Mouse (Mus musculus): ENCODE data around the gene Fermt3. TPM values are rescaled to one million over a fixed set of nuclear protein-coding genes. Genes with fewer than 3 reads are reported as not detected.

Fermt3 gene
- 6.9 and 7.9 TPM in 2 replicates for polyA plus RNA-seq (2015; fragmentation: Nextera tagmentation; extraction: Ambion mirVana)

DNA sequence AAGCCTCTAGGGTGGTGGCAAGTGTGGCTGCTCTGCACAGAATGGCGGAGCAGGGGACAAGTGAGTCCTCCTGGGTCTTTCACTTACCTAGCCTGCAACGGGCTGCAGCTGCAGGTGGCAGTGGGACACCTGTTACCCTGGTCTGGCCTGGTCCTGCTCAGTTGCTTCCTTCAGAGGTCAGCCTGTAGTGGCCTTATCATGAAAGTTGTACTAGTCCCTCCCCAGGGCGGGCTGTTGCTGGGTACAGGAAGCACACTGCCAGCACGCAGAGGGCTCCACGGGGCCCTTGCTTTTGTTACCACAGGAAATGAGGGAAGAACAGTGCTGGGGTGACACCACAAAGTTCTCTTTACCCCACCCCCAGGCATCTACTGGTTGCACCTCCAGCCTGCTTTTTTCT lies at the start of gene Fermt3:
TSS of gene Fermt3 (minus strand) at position 279 of the 400 bp plus-strand sequence.
- peak within 1 kb of the TSS; percentile 7; the same call in 1 of the 2 replicates for H3K27ac ChIP-seq

GRCm38 (mm10) chr19:7068136-7068535 lies 48.9 kb upstream of the Fermt3 start:
- H3K9me3 ChIP-seq = no peaks in the 10 kb centered on the region
- H3K4me2 ChIP-seq = peak overlapping the region; percentile 26
- H3K27me3 ChIP-seq = peaks cover 29% of the 10 kb centered on the region
- ATAC-seq (ENCODE audit: insufficient number of reproducible peaks, insufficient read depth, low FRiP score, low TSS enrichment, low read depth) = no peak; the same call in 1 of the 2 replicates
- 2% methylated on average over 14 of the region's 14 CpGs for WGBS
- H3K27ac ChIP-seq = no peak overlapping the region
- 0 out of 2 replicates have a peak overlapping the region, but pooled peaks have one; percentile 46 for H3K9ac ChIP-seq
- no peak overlapping the region for H3K4me3 ChIP-seq
- H3K4me1 ChIP-seq = peaks cover 52% of the 10 kb centered on the region
- no peaks in the 10 kb centered on the region for H3K36me3 ChIP-seq

More for the DNA sequence above, at the start of gene Fermt3:
- H3K9ac ChIP-seq = 0 out of 2 replicates have a peak within 1 kb of the TSS, but pooled peaks have one; percentile 16
- H3K36me3 ChIP-seq = peaks cover 68% of the 10 kb centered on the region
- no peak within 1 kb of the TSS for H3K4me3 ChIP-seq
- no peaks in the 10 kb centered on the region for H3K4me1 ChIP-seq
- 80% methylated on average over 5 of the region's 5 CpGs for WGBS
- no peaks in the 10 kb centered on the region for H3K27me3 ChIP-seq
- ATAC-seq (ENCODE audit: insufficient number of reproducible peaks, insufficient read depth, low FRiP score, low TSS enrichment, low read depth) = no peak
- no peaks in the 10 kb centered on the region for H3K9me3 ChIP-seq
- no peak within 1 kb of the TSS for H3K4me2 ChIP-seq

GRCm38 (mm10) chr19:7067344-7068050 lies 48.2 kb upstream of the Fermt3 start:
- H3K27me3 ChIP-seq = peaks cover 29% of the 10 kb centered on the region

DNA sequence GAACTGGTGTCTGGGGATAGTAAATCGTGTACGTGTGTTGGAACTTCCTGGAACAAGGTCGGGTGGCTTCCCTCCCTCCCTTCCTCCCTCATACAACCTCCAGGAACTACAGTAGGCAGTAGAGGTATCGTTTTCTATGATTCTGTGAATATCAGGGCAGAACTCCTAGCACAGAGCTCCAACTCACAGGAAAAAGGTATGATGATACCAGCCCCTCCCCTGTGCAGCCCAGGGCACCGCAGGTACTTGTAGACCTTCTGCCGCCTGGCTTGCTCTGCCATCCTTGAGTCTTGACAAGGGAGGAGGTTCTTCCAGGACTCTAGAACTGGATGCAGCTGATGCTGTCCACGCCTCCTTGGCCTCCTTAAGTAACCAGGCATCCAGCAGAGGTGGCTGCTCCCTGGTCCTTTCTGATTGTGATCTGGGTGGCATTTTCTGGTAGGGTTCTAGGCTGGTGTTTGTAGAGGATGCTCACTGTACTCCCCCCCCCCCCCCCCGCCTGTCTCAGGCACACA lies 47.6 kb upstream of the Fermt3 start:
- no peaks in the 10 kb centered on the region for H3K36me3 ChIP-seq
- H3K4me1 ChIP-seq = peaks cover 52% of the 10 kb centered on the region
- no peaks in the 10 kb centered on the region for H3K9me3 ChIP-seq
- H3K4me2 ChIP-seq = peak overlapping the region; percentile 34; the same call in 1 of the 2 replicates
- H3K27ac ChIP-seq = no peak overlapping the region
- H3K4me3 ChIP-seq = 0 out of 2 replicates have a peak overlapping the region, but pooled peaks have one; percentile 1
- 35% methylated on average over 7 of the region's 8 CpGs for WGBS
- no peak for ATAC-seq (ENCODE audit: insufficient number of reproducible peaks, insufficient read depth, low FRiP score, low TSS enrichment, low read depth)
- H3K9ac ChIP-seq = peak overlapping the region; percentile 61; the same call in 1 of the 2 replicates
- H3K27me3 ChIP-seq = peaks cover 25% of the 10 kb centered on the region

More at GRCm38 (mm10) chr19:7067344-7068050, 48.2 kb upstream of the Fermt3 start:
- 0 out of 2 replicates have a peak overlapping the region, but pooled peaks have one; percentile 46 for H3K9ac ChIP-seq
- H3K36me3 ChIP-seq = no peaks in the 10 kb centered on the region
- H3K27ac ChIP-seq = no peak overlapping the region
- peaks cover 52% of the 10 kb centered on the region for H3K4me1 ChIP-seq
- no peak overlapping the region for H3K4me2 ChIP-seq
- ATAC-seq (ENCODE audit: insufficient number of reproducible peaks, insufficient read depth, low FRiP score, low TSS enrichment, low read depth) = no peak
- no peaks in the 10 kb centered on the region for H3K9me3 ChIP-seq
- WGBS = 53% methylated on average over 20 of the region's 20 CpGs
- H3K4me3 ChIP-seq = no peak overlapping the region

DNA sequence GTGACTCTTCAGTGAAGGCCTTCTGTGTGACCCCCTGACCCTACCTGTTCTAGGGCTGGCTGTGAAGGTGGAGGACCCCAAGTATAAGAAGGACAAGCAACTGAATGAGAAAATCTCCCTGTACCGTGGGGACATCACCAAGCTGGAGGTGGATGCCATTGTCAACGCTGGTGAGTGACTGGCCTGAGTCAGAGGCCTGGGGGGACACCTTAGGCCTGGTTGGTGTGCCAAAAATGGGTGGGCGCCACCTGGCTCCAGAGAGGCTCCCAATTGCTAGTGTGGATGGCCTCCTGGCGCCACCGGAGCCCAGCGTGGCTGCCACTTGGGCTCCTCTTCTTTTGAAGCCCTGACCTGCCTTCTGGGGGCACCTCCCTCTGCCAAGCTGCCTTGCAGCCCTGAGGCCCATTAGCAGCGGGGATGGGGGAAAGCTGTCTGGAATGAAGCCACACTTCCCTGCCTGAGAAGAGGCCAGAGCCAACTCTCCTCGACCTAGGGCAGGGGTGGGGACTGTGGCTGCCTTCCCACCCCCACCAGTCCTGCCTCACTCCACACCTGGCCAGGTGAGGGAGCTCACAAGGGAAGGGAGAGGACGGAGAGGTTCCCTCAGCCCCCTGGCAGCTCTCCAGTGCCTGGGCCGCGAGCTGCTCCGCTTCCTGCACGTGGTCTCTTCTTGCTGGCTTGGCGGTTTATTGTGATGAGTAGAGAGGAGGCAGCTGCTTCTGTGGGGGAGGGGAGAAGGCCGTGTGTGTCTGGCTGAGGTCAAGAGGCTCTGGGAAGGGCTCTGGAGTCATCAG lies 47.0 kb upstream of the Fermt3 start:
- WGBS = 26% methylated on average over 15 of the region's 15 CpGs
- Histone ChIP-seq H3K27ac (peak overlapping the region; percentile 51; the same call in 1 of the 2 replicates), H3K4me1 (peaks cover 52% of the 10 kb centered on the region), H3K36me3 (no peaks in the 10 kb centered on the region), H3K27me3 (peaks cover 18% of the 10 kb centered on the region), H3K4me2 (peak overlapping the region; percentile 34), H3K9me3 (no peaks in the 10 kb centered on the region), H3K4me3 (0 out of 2 replicates have a peak overlapping the region, but pooled peaks have one; percentile 1), H3K9ac (peak overlapping the region; percentile 61)
- no peak for ATAC-seq (ENCODE audit: insufficient number of reproducible peaks, insufficient read depth, low FRiP score, low TSS enrichment, low read depth)

DNA sequence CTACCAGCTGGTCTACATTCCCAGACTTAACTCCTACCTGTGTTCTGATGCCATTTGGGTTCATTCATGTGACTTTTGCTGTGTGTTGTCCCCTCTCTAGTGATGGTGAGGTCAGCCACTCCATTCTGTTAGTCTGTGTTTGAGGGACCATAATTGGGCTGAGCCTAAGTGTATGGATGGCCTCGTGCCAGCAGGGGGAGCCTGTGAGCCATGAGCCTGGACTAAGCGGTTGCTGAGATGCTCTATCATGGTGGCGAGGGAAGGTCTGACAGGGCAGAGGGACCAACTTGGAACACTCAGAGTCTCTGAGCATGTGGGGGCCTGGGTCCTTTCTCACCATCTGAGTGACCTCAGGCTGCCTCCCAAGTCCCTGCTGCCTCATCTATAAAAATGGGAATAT lies 45.3 kb upstream of the Fermt3 start:
- no peak; the same call in 1 of the 2 replicates for ATAC-seq (ENCODE audit: insufficient number of reproducible peaks, insufficient read depth, low FRiP score, low TSS enrichment, low read depth)
- no peaks in the 10 kb centered on the region for H3K9me3 ChIP-seq
- no peak overlapping the region for H3K27ac ChIP-seq
- peaks cover 38% of the 10 kb centered on the region for H3K4me1 ChIP-seq
- WGBS = 2% methylated on average over 3 of the region's 3 CpGs
- H3K27me3 ChIP-seq = peaks cover 14% of the 10 kb centered on the region
- H3K9ac ChIP-seq = no peak overlapping the region
- no peak overlapping the region for H3K4me3 ChIP-seq
- no peak overlapping the region for H3K4me2 ChIP-seq
- no peaks in the 10 kb centered on the region for H3K36me3 ChIP-seq

- ATAC-seq (ENCODE audit: insufficient number of reproducible peaks, insufficient read depth, low FRiP score, low TSS enrichment, low read depth) = no peak
- no peaks in the 10 kb centered on the region for H3K9me3 ChIP-seq
- H3K27me3 ChIP-seq = peaks cover 7% of the 10 kb centered on the region
- peaks cover 31% of the 10 kb centered on the region for H3K4me1 ChIP-seq
- no peak overlapping the region for H3K4me3 ChIP-seq
- WGBS = 89% methylated on average over 8 of the region's 8 CpGs
- no peak overlapping the region for H3K9ac ChIP-seq
- H3K27ac ChIP-seq = no peak overlapping the region
- H3K4me2 ChIP-seq = no peak overlapping the region
- H3K36me3 ChIP-seq = no peaks in the 10 kb centered on the region
These were observed 43.6 kb upstream of the Fermt3 start for GRCm38 (mm10) chr19:7062916-7063315.

DNA sequence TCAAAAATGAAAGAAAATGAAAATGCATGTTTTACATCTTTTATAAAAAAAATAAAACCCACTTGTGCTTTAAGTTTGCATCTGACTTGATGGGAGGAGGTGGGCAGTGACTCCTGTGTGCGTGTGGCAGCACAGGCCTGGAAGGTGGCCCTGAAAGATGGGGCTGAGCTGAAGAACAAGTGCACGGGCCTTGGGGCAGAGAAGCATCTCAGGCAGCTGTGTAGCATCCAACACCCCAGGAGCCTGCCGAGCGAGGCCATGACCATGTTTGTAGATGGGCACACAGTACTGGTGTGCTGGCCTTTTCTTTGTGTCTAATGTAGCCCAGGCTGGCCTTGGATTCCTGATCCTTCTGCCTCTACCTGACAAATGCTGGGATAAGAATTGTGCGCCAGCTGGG lies 42.8 kb upstream of the Fermt3 start:
- no peak overlapping the region for H3K4me2 ChIP-seq
- no peak overlapping the region for H3K9ac ChIP-seq
- no peak overlapping the region for H3K4me3 ChIP-seq
- H3K9me3 ChIP-seq = no peaks in the 10 kb centered on the region
- H3K4me1 ChIP-seq = peaks cover 31% of the 10 kb centered on the region
- no peaks in the 10 kb centered on the region for H3K36me3 ChIP-seq
- no peaks in the 10 kb centered on the region for H3K27me3 ChIP-seq
- ATAC-seq (ENCODE audit: insufficient number of reproducible peaks, insufficient read depth, low FRiP score, low TSS enrichment, low read depth) = no peak
- H3K27ac ChIP-seq = no peak overlapping the region
- 88% methylated on average over 5 of the region's 5 CpGs for WGBS

DNA sequence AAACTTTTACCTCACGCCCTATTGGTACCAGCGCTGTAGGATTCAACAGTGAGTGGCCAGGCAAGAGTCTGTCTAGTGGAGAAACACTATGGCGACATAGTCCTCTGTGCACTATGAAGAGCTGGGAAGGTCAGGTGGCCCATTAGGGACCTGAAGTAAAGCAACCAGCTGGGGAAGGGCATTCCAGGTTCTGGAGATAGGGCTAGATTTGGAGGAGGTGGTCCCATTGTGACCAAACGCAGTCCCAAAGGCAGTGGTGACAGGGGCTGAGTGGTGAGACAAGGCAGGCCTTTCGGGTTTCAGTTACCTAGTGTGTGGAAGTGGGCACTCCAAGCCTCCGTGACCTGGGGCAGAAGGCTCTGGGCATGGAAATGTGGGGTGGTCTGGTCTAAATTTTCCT lies 39.3 kb upstream of the Fermt3 start:
- H3K4me3 ChIP-seq = peak overlapping the region; percentile 76
- no peak overlapping the region for H3K27ac ChIP-seq
- H3K9ac ChIP-seq = peak overlapping the region; percentile 75; the same call in 1 of the 2 replicates
- no peaks in the 10 kb centered on the region for H3K36me3 ChIP-seq
- no peaks in the 10 kb centered on the region for H3K9me3 ChIP-seq
- 54% methylated on average over 6 of the region's 6 CpGs for WGBS
- H3K27me3 ChIP-seq = no peaks in the 10 kb centered on the region
- H3K4me2 ChIP-seq = peak overlapping the region; percentile 100
- ATAC-seq (ENCODE audit: insufficient number of reproducible peaks, insufficient read depth, low FRiP score, low TSS enrichment, low read depth) = no peak
- peaks cover 29% of the 10 kb centered on the region for H3K4me1 ChIP-seq

GRCm38 (mm10) chr19:7057722-7058207 lies 38.5 kb upstream of the Fermt3 start:
- under 1% methylated on average over 15 of the region's 15 CpGs for WGBS
- Histone ChIP-seq H3K4me2 (peak overlapping the region; percentile 100), H3K27ac (peak overlapping the region; percentile 39; the same call in 1 of the 2 replicates), H3K4me3 (peak overlapping the region; percentile 76), H3K9ac (peak overlapping the region; percentile 75), H3K36me3 (no peaks in the 10 kb centered on the region), H3K9me3 (no peaks in the 10 kb centered on the region), H3K27me3 (no peaks in the 10 kb centered on the region), H3K4me1 (peaks cover 29% of the 10 kb centered on the region)
- peak; percentile 69 for ATAC-seq (ENCODE audit: insufficient number of reproducible peaks, insufficient read depth, low FRiP score, low TSS enrichment, low read depth)

DNA sequence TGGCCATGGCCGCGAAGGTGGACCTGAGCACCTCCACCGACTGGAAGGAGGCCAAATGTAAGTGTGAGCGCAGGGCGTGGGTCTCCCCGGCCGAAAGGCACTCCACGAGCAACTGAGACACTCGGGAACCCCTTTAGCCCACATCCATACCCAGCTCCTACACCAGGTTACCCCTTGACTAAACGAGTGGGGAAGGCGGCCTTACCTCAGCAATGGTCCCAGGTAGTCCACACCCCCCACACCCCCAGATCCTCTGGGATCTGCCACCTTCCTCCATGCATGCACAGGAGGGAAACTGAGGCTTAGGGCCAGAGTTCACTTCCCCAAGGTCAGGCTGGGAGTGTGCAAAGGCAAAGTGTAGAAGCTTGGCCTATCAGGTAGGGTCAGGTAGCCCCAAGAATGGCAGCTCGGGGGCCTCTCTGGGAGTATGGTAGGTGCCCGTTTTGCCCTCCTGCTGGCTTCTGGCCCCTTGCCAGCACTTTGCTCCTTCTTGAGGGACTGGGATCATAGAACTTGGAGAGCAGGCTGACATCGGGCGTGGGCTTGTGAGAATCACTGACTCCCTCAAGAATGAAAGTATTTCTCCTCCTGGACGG lies 38.0 kb upstream of the Fermt3 start:
- Histone ChIP-seq H3K4me3 (peak overlapping the region; percentile 76), H3K27me3 (no peaks in the 10 kb centered on the region), H3K9me3 (no peaks in the 10 kb centered on the region), H3K9ac (peak overlapping the region; percentile 75), H3K4me2 (peak overlapping the region; percentile 100), H3K36me3 (no peaks in the 10 kb centered on the region), H3K4me1 (peaks cover 29% of the 10 kb centered on the region), H3K27ac (no peak overlapping the region)
- 3% methylated on average over 16 of the region's 16 CpGs for WGBS
- peak; percentile 4; the same call in 1 of the 2 replicates for ATAC-seq (ENCODE audit: insufficient number of reproducible peaks, insufficient read depth, low FRiP score, low TSS enrichment, low read depth)

Measured in embryonic facial prominence, embryonic 13.5 days (tissue).